Mouse (Mus musculus) embryonic fibroblast, embryonic 13.5 days (primary cell): ENCODE data around the gene Ninj2. TPM values are rescaled to one million over a fixed set of nuclear protein-coding genes. Genes with fewer than 3 reads are reported as not detected.

Source experiments
- H3K27ac ChIP-seq: 2 replicates; pipeline ENCODE4 v1.5.1; 2012; ENCODE audit warnings: low read length, control low read depth, inconsistent platforms; ENCODE audit not compliant: insufficient read depth
- H3K4me1 ChIP-seq: 2 replicates; pipeline ENCODE4 v1.6.1; 2011; ENCODE audit warnings: low read length; ENCODE audit not compliant: control insufficient read depth, insufficient read depth
- H3K4me3 ChIP-seq: 2 replicates; pipeline ENCODE4 v1.5.1; 2011; ENCODE audit warnings: mild to moderate bottlenecking, control low read depth, low read length; ENCODE audit not compliant: insufficient read depth
- CTCF ChIP-seq: IDR thresholded peaks from 2 replicates; pipeline ENCODE4 v1.5.1; 2011; ENCODE audit warnings: mild to moderate bottlenecking, control low read depth, low read length, moderate library complexity, borderline replicate concordance; ENCODE audit not compliant: insufficient read depth
- POLR2A ChIP-seq: IDR thresholded peaks from 2 replicates; pipeline ENCODE4 v1.6.1; 2011; ENCODE audit warnings: low read depth, mild to moderate bottlenecking, control low read depth, low read length, moderate library complexity
- polyA plus RNA-seq: library from polyadenylated mRNA; stranded (reverse); fragments of >200 nt; gene quantifications from 2 replicates; pipeline ENCODE4 v1.2.4, GENCODE M21; 2011; ENCODE audit warnings: low read depth; ENCODE audit not compliant: missing spikeins, insufficient read length

Ninj2 gene
- polyA plus RNA-seq, 1 experiment, result not detected

GRCm38 (mm10) chr6:120192211-120192870 lies 99.2 kb downstream of the Ninj2 start:
- Histone ChIP-seq H3K27ac (peak overlapping the region; percentile 93), H3K4me1 (peaks cover 12% of the 10 kb centered on the region), H3K4me3 (no peak overlapping the region)
- TF ChIP-seq POLR2A, result peak; percentile 76
- no peak for TF ChIP-seq CTCF

GRCm38 (mm10) chr6:120193174-120193573 lies 100.0 kb downstream of the Ninj2 start:
- no peak overlapping the region for H3K4me3 ChIP-seq
- H3K27ac ChIP-seq, result peak overlapping the region; percentile 54; the same call in 1 of the 2 replicates
- TF ChIP-seq CTCF (peak; percentile 82), POLR2A (no peak)
- peaks cover 12% of the 10 kb centered on the region for H3K4me1 ChIP-seq

GRCm38 (mm10) chr6:120193793-120194192 lies 100.6 kb downstream of the Ninj2 start:
- no peak overlapping the region for H3K27ac ChIP-seq
- TF ChIP-seq POLR2A, result no peak
- TF ChIP-seq CTCF, result no peak
- no peak overlapping the region for H3K4me3 ChIP-seq
- H3K4me1 ChIP-seq, result peaks cover 12% of the 10 kb centered on the region

GRCm38 (mm10) chr6:120194305-120194704 lies 101.2 kb downstream of the Ninj2 start:
- peaks cover 12% of the 10 kb centered on the region for H3K4me1 ChIP-seq

GRCm38 (mm10) chr6:120194963-120195362 lies 101.8 kb downstream of the Ninj2 start:
- no peak overlapping the region for H3K4me3 ChIP-seq
- no peak overlapping the region for H3K27ac ChIP-seq
- H3K4me1 ChIP-seq, result peaks cover 12% of the 10 kb centered on the region
- TF ChIP-seq POLR2A (no peak), CTCF (no peak)

More at GRCm38 (mm10) chr6:120194305-120194704, 101.2 kb downstream of the Ninj2 start:
- H3K27ac ChIP-seq, result no peak overlapping the region
- H3K4me3 ChIP-seq, result no peak overlapping the region
- no peak for TF ChIP-seq POLR2A
- TF ChIP-seq CTCF, result no peak

- Histone ChIP-seq H3K4me3 (no peak overlapping the region), H3K4me1 (peaks cover 5% of the 10 kb centered on the region), H3K27ac (no peak overlapping the region)
- no peak for TF ChIP-seq POLR2A
- TF ChIP-seq CTCF, result no peak
Measured at GRCm38 (mm10) chr6:120196837-120197236, 103.7 kb downstream of the Ninj2 start.

- peak; percentile 86 for TF ChIP-seq CTCF
- no peak for TF ChIP-seq POLR2A
- H3K4me3 ChIP-seq, result no peak overlapping the region
- H3K4me1 ChIP-seq, result peaks cover 1% of the 10 kb centered on the region; the same call in 1 of the 2 replicates
- no peak overlapping the region for H3K27ac ChIP-seq
Measured at GRCm38 (mm10) chr6:120197964-120198363, 104.8 kb downstream of the Ninj2 start.

- Histone ChIP-seq H3K4me3 (no peak overlapping the region), H3K27ac (no peak overlapping the region), H3K4me1 (no peaks in the 10 kb centered on the region)
- TF ChIP-seq CTCF (no peak), POLR2A (no peak)
Measured at GRCm38 (mm10) chr6:120199638-120200394, 106.7 kb downstream of the Ninj2 start.

- no peaks in the 10 kb centered on the region for H3K4me1 ChIP-seq
- TF ChIP-seq CTCF, result no peak
- H3K27ac ChIP-seq, result no peak overlapping the region
- H3K4me3 ChIP-seq, result no peak overlapping the region
Measured at GRCm38 (mm10) chr6:120201956-120202355, 108.8 kb downstream of the Ninj2 start.

GRCm38 (mm10) chr6:120202406-120202805 lies 109.3 kb downstream of the Ninj2 start:
- no peak for TF ChIP-seq CTCF
- TF ChIP-seq POLR2A, result no peak
- H3K27ac ChIP-seq, result no peak overlapping the region
- no peak overlapping the region for H3K4me3 ChIP-seq
- H3K4me1 ChIP-seq, result no peaks in the 10 kb centered on the region
